ENCODE assay signal across 9 mouse cellular contexts in the genomic region with DNA sequence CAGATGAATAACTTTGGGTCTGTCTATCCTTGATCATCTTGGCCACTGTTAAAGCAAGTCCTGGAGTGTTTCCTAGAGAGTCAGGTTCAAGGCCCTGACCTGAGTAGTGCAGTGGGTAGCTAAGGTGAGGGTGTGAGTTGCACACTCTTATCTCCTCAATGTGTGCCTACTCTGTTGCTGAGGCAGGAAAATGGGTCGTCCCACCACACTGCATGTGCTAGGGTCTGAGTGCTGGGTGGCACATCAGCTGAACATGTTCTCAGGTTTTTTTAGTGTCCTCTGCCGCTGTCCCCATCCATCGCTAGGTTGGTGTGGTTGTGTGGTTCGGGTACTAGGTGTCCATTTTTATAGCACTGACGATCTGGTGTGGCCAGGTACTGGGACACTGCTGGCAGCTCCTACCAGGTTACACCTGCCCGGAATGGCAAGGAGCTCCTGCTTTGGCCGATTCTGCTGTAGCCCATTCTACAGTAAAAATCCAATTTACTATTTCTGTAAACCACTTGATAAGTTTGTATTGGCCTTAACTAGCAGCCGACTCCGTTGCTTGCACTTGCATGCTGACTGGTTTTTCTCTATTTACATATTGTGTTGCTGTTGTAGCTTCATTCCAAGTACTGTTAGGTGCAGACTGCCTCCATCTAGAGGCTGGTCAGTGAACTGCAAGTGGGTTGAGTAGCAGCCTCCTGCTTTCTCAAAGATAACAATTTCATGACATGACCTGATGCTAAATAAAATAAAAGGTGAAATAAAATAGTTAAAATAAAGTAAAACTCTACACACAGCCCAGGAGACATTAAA.
A peak's percentile ranks its signal among the peaks of the same experiment; 100 is the strongest.
DNase-seq lines count a peak whose midpoint lies in the region; TF ChIP-seq lines count a peak whose summit lies in the region.
"Had no signal": no experiment of that assay in that cellular context is flagged by ENCODE, and none has a peak within 500 bp of the region (broad histone marks: within the 10 kb centered on the region; RNA-seq: fewer than 3 reads in every experiment).

No protein-coding gene starts in this region.

- DNase-seq in A20 (ENCODE audit: low read depth, low spot score) (peak; percentile 66), R1 (ENCODE audit: low read depth, low spot score) (peak; percentile 90)
- DNase-seq in embryo, embryonic 10.5 days (ENCODE audit: low spot score) = peak; percentile 73
- peak; percentile 15 to 30 for DNase-seq in heart, adult 9 months (ENCODE audit: low spot score in 2 of 2)
- peak; percentile 83 for DNase-seq in kidney, postnatal 4 days
- peak; percentile 46 for DNase-seq in lung, adult 2 months
- peak; percentile 59 for DNase-seq in right cerebral cortex, adult 18-20 months
- no peak for DNase-seq in spleen, postnatal 4 days (ENCODE audit: low spot score in 2 of 2)

- no peak overlapping the region for H3K4me3 ChIP-seq in lung, adult 2 months (replicated peaks; ENCODE audit: extremely low read depth, low read depth, low read length)
- H3K4me3 ChIP-seq: stomach, embryonic 15.5 days had no signal

- WGBS in lung, adult 2 months = 53% methylated on average over 9 of the region's 9 CpGs

- H3K4me1 ChIP-seq in lung, adult 2 months (ENCODE audit: control insufficient read depth, insufficient read depth, low read length) = 0 out of 2 replicates have a peak, but pooled peaks cover 2% of the 10 kb centered on the region
- H3K4me1 ChIP-seq: stomach, embryonic 15.5 days had no signal

- TF ChIP-seq CTCF in lung, adult 2 months (IDR thresholded peaks at IDR 0.05; ENCODE audit: insufficient read depth, low read length) = peak; percentile 75

- no peak for TF ChIP-seq POLR2A in lung, adult 2 months (IDR thresholded peaks at IDR 0.05; ENCODE audit: borderline replicate concordance, extremely low read depth, low read depth, low read length)

Comparison
In these comparisons a context has a peak if more than half of its experiments do, and no peak if none do; other contexts are left out.
1. DNase-seq: peak in A20 (single experiment), R1 (single experiment), embryo, embryonic 10.5 days (single experiment), heart, adult 9 months (2 of 2), kidney, postnatal 4 days (2 of 2), lung, adult 2 months (single experiment) and right cerebral cortex, adult 18-20 months (single experiment); none in spleen, postnatal 4 days (0 of 2).